Mouse (Mus musculus) ES-Bruce4 (cell line): ENCODE data around the gene Arl15. TPM values are rescaled to one million over a fixed set of nuclear protein-coding genes. Genes with fewer than 3 reads are reported as not detected.

Experiments used
- H3K27ac ChIP-seq: 2 replicates; pipeline ENCODE4 v1.5.1; 2012; ENCODE audit warnings: low read length, inconsistent platforms; ENCODE audit not compliant: insufficient read depth
- H3K27me3 ChIP-seq: 2 replicates; pipeline ENCODE4 v1.6.1; 2012; ENCODE audit warnings: mild to moderate bottlenecking, low read length, inconsistent platforms; ENCODE audit not compliant: control insufficient read depth, poor library complexity, insufficient read depth, severe bottlenecking
- H3K36me3 ChIP-seq: 2 replicates; pipeline ENCODE4 v1.6.1; 2012; ENCODE audit warnings: inconsistent platforms, mild to moderate bottlenecking, low read length, moderate library complexity; ENCODE audit not compliant: control insufficient read depth, poor library complexity, insufficient read depth, severe bottlenecking
- H3K4me1 ChIP-seq: one replicate; pipeline ENCODE4 v1.8.1; 2011; ENCODE audit warnings: low read length; ENCODE audit not compliant: control insufficient read depth, insufficient read depth
- H3K4me3 ChIP-seq: 2 replicates; pipeline ENCODE4 v1.5.1; 2011; ENCODE audit warnings: low read depth, mild to moderate bottlenecking, low read length
- H3K9ac ChIP-seq: 2 replicates; pipeline ENCODE4 v1.6.1; 2012; ENCODE audit warnings: low read depth, mild to moderate bottlenecking, inconsistent platforms; ENCODE audit not compliant: poor library complexity, severe bottlenecking
- H3K9me3 ChIP-seq: replicated peaks from 2 replicates; pipeline ENCODE4 v1.6.1; 2012; ENCODE audit warnings: mild to moderate bottlenecking, low read length, inconsistent platforms; ENCODE audit not compliant: control insufficient read depth, poor library complexity, insufficient read depth, severe bottlenecking
- CTCF ChIP-seq: IDR thresholded peaks from one replicate; pipeline ENCODE4 v1.8.1; 2011; ENCODE audit warnings: low read depth, low read length
- EP300 ChIP-seq: IDR thresholded peaks from 2 replicates; pipeline ENCODE4 v1.6.1; 2011; ENCODE audit warnings: low read depth, low read length; ENCODE audit not compliant: insufficient read depth
- POLR2A ChIP-seq: IDR thresholded peaks from one replicate; pipeline ENCODE4 v1.8.1; 2011; ENCODE audit warnings: low read length; ENCODE audit not compliant: insufficient read depth
- polyA plus RNA-seq: library from polyadenylated mRNA; stranded (reverse); fragments of >200 nt; gene quantifications from 2 replicates; pipeline ENCODE4 v1.2.4, GENCODE M21; 2011; ENCODE audit warnings: low read depth; ENCODE audit not compliant: missing spikeins, insufficient read depth, insufficient read length

The Arl15 gene
- polyA plus RNA-seq, 1 experiment: 53.3 TPM

DNA sequence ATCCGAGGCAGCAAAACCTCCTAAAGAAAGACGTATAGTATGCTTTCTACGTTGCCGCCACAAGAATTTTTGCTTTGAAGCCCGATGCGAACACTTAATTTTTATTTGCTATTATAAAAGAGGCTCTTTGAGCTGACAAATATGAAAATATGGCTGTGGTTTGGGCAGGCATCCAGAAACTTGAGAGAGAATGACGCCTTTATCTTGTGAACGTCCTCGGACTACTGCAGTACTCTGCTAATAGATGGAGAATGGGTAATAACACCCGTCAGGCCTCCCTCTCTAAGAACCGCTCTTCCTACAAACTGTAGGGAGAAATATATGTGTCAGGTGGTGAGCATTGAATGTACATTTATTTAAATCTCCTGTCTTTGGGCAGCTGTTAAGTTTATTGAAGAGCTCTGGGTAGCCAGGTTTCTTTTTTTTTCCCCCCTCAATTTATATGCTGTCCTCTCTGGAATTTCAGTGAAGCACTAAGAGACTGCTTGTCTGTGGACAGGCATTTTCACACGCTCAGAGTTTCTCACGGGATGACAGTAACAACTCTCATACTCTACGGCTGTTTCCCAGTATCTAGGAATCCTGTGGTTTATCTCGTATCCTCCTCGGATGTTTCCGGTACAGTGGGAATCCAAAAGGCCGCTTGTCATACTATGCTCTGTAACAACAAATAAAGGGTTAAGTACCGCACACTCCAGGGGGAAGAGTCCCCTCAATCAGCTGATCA is 324.0 kb downstream of the Arl15 start:
- Histone ChIP-seq H3K27ac (no peak overlapping the region), H3K27me3 (no peaks in the 10 kb centered on the region), H3K9me3 (no peaks in the 10 kb centered on the region), H3K9ac (no peak overlapping the region), H3K36me3 (no peaks in the 10 kb centered on the region; the same call in 1 of the 2 replicates), H3K4me3 (no peak overlapping the region), H3K4me1 (no peaks in the 10 kb centered on the region)
- TF ChIP-seq EP300 (no peak), POLR2A (no peak), CTCF (no peak)

- Histone ChIP-seq H3K9ac (no peak overlapping the region), H3K36me3 (no peaks in the 10 kb centered on the region; the same call in 1 of the 2 replicates), H3K27ac (no peak overlapping the region)
Observed at GRCm38 (mm10) chr13:114119816-114120215, 325.5 kb downstream of the Arl15 start.

GRCm38 (mm10) chr13:114121591-114121990 is 327.3 kb downstream of the Arl15 start:
- Histone ChIP-seq H3K9ac (no peak overlapping the region), H3K4me1 (no peaks in the 10 kb centered on the region), H3K4me3 (no peak overlapping the region), H3K9me3 (no peaks in the 10 kb centered on the region), H3K36me3 (no peaks in the 10 kb centered on the region; the same call in 1 of the 2 replicates), H3K27me3 (no peaks in the 10 kb centered on the region), H3K27ac (no peak overlapping the region)
- TF ChIP-seq CTCF: no peak
- no peak for TF ChIP-seq POLR2A
- TF ChIP-seq EP300: no peak

More at GRCm38 (mm10) chr13:114119816-114120215, 325.5 kb downstream of the Arl15 start:
- H3K4me1 ChIP-seq: no peaks in the 10 kb centered on the region
- no peak overlapping the region for H3K4me3 ChIP-seq
- no peaks in the 10 kb centered on the region for H3K9me3 ChIP-seq
- TF ChIP-seq CTCF: no peak
- no peak for TF ChIP-seq EP300
- no peak for TF ChIP-seq POLR2A
- H3K27me3 ChIP-seq: no peaks in the 10 kb centered on the region

DNA sequence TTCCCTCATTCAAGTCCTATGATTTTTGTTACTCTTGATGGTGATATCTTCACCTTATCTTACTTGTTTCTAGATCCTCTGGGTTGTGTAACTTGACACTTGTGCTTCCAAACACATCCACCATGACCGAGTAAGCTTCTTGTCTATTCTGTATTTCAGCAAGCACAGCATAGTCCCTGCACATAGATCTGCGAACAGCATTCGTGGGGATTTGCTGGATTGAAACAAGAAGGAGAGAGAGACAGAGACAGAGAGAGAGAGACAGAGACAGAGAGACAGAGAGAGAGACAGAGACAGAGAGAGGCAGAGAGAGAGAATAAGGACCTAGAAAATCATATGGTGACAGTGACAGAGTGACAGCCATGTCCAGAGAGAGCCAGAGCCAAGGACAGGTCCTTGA is 329.1 kb downstream of the Arl15 start:
- Histone ChIP-seq H3K9me3 (peaks cover 1% of the 10 kb centered on the region), H3K4me3 (no peak overlapping the region), H3K36me3 (no peaks in the 10 kb centered on the region; the same call in 1 of the 2 replicates), H3K27me3 (no peaks in the 10 kb centered on the region), H3K9ac (no peak overlapping the region), H3K27ac (no peak overlapping the region), H3K4me1 (no peaks in the 10 kb centered on the region)
- TF ChIP-seq CTCF: no peak
- no peak for TF ChIP-seq EP300
- TF ChIP-seq POLR2A: no peak

GRCm38 (mm10) chr13:114124385-114124784 is 330.1 kb downstream of the Arl15 start:
- no peak overlapping the region for H3K27ac ChIP-seq
- TF ChIP-seq CTCF (no peak), EP300 (no peak), POLR2A (no peak)
- no peaks in the 10 kb centered on the region for H3K36me3 ChIP-seq
- H3K9ac ChIP-seq: no peak overlapping the region
- H3K4me3 ChIP-seq: no peak overlapping the region
- no peaks in the 10 kb centered on the region for H3K27me3 ChIP-seq
- H3K4me1 ChIP-seq: no peaks in the 10 kb centered on the region
- peaks cover 3% of the 10 kb centered on the region for H3K9me3 ChIP-seq

DNA sequence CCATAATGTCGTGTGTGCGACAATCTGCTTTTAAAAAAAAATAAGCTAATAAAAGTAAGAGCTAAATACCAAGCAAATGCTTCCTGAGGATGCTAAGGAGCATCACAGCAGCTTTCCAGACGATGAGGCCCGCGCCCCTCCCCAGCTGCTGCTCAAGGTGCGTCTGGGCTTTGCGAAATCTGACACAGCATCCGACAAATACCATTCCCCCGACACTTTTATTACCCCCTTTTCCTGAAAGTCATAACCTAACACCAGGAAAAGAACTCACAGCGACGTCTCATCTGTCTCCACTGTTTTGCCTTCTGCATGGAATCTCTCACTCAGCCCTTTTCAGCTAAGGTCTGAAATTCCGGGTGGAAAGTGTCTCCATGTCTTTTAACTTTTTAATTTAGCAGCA is 330.7 kb downstream of the Arl15 start:
- Histone ChIP-seq H3K9ac (no peak overlapping the region), H3K4me1 (no peaks in the 10 kb centered on the region), H3K36me3 (no peaks in the 10 kb centered on the region), H3K27me3 (no peaks in the 10 kb centered on the region), H3K4me3 (no peak overlapping the region), H3K27ac (no peak overlapping the region), H3K9me3 (peaks cover 3% of the 10 kb centered on the region)
- TF ChIP-seq CTCF (no peak), POLR2A (no peak), EP300 (no peak)
